Mouse (Mus musculus): ENCODE measurements around the gene Nrf1.

GRCm38 (mm10) chr6:30121600-30121999, 73.8 kb downstream of the Nrf1 start:
- TF ChIP-seq CTCF (IDR thresholded peaks at IDR 0.05; ENCODE audit: borderline replicate concordance, insufficient read depth, low read length) (no peak), POLR2A (IDR thresholded peaks at IDR 0.05; ENCODE audit: low read depth, low read length) (no peak)

Measured in embryonic fibroblast, embryonic 13.5 days (primary cell).